In the genomic region with DNA sequence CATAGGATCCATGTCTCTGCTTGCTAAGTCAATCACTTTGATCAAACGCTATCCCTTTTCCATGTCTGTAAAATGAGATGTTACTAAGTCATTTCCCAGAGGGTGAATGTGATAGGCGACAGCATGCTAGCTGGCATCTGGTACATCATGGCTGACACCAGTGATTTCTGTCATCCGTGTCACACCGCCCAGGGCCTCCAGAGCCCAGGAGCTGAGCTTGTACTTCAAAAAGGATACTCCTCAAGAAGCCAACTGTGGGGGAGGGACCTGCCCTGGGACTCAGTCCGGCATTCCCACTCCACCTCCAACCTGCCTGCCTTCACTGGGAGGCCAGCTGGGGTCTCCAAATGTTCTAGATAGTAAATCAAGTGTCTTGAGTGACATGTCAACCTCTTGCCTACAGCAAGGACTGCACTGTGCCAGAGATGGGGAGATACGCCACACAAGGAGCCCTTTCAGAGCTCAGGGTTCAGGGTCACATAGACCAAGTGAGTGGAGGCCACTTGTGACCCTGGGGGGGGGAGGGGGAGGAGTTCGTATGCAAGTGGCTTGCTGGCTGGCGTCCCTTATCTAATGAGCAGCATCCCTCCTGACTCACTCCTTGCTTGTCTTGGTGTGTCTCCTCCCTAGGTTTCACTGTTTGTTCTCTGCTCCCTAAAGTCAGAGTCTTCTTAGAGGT, we compare ENCODE assay signal across 7 mouse cellular contexts. TPM values are rescaled to one million over a fixed set of nuclear protein-coding genes. Genes with fewer than 3 reads are reported as not detected.
DNase-seq lines count a peak whose midpoint lies in the region; ATAC-seq lines count a peak whose summit lies in the region.

No protein-coding gene starts in this region.

- ATAC-seq in forebrain, embryonic 11.5 days (replicated peaks; ENCODE audit: low FRiP score): no peak
- ATAC-seq in liver, embryonic 13.5 days (ENCODE audit: low read depth): peak; percentile 73
- peak; percentile 47; the same call in 1 of the 2 replicates for ATAC-seq in stomach, embryonic 15.5 days (ENCODE audit: insufficient read depth, low FRiP score, low read depth)

- peak; percentile 32 for DNase-seq in lung, postnatal 10 days
- no peak for DNase-seq in lung, postnatal 14 days
- DNase-seq in forebrain, embryonic 11.5 days (ENCODE audit: low spot score): no peak
- peak; percentile 59 for DNase-seq in liver, embryonic 13.5 days
- no peak for DNase-seq in right cerebral cortex, adult 2 months (ENCODE audit: low spot score in 2 of 2)
- DNase-seq in kidney, postnatal 36 days: no peak

- H3K27me3 ChIP-seq in forebrain, embryonic 11.5 days (ENCODE audit: control insufficient read depth, insufficient read depth, low read length): no peaks in the 10 kb centered on the region
- no peaks in the 10 kb centered on the region for H3K27me3 ChIP-seq in liver, embryonic 13.5 days
- H3K27me3 ChIP-seq in stomach, embryonic 15.5 days (replicated peaks): no peaks in the 10 kb centered on the region

- no peaks in the 10 kb centered on the region for H3K9me3 ChIP-seq in forebrain, embryonic 11.5 days (ENCODE audit: control insufficient read depth, low read length)
- H3K9me3 ChIP-seq in liver, embryonic 13.5 days (replicated peaks): no peaks in the 10 kb centered on the region
- 0 out of 2 replicates have a peak, but pooled peaks cover 5% of the 10 kb centered on the region for H3K9me3 ChIP-seq in stomach, embryonic 15.5 days

- no peaks in the 10 kb centered on the region for H3K36me3 ChIP-seq in forebrain, embryonic 11.5 days (ENCODE audit: control insufficient read depth, insufficient read depth, low read length)
- H3K36me3 ChIP-seq in liver, embryonic 13.5 days: peaks cover 40% of the 10 kb centered on the region
- no peaks in the 10 kb centered on the region for H3K36me3 ChIP-seq in stomach, embryonic 15.5 days

- H3K4me3 ChIP-seq in forebrain, embryonic 11.5 days (ENCODE audit: low read depth, low read length): peak overlapping the region; percentile 59
- peak overlapping the region; percentile 87 for H3K4me3 ChIP-seq in liver, embryonic 13.5 days (replicated peaks)
- H3K4me3 ChIP-seq in stomach, embryonic 15.5 days (replicated peaks): peak overlapping the region; percentile 76

- H3K4me2 ChIP-seq in forebrain, embryonic 11.5 days (ENCODE audit: low read depth, low read length, severe bottlenecking): no peak overlapping the region
- peak overlapping the region; percentile 94 for H3K4me2 ChIP-seq in liver, embryonic 13.5 days
- peak overlapping the region; percentile 97 for H3K4me2 ChIP-seq in stomach, embryonic 15.5 days

- WGBS in forebrain, embryonic 11.5 days: 76% methylated on average over 8 of the region's 8 CpGs
- WGBS in liver, embryonic 13.5 days (ENCODE audit: insufficient replicate concordance): 39% methylated on average over 8 of the region's 8 CpGs
- WGBS in stomach, embryonic 15.5 days: 72% methylated on average over 8 of the region's 8 CpGs

- H3K9ac ChIP-seq in forebrain, embryonic 11.5 days (ENCODE audit: low read length): no peak overlapping the region
- H3K9ac ChIP-seq in liver, embryonic 13.5 days: peak overlapping the region; percentile 97
- no peak overlapping the region for H3K9ac ChIP-seq in stomach, embryonic 15.5 days

- H3K27ac ChIP-seq in forebrain, embryonic 11.5 days (ENCODE audit: low read depth, low read length): no peak overlapping the region
- peak overlapping the region; percentile 100 for H3K27ac ChIP-seq in liver, embryonic 13.5 days
- H3K27ac ChIP-seq in stomach, embryonic 15.5 days: no peak overlapping the region

- H3K4me1 ChIP-seq in forebrain, embryonic 11.5 days (replicated peaks; ENCODE audit: control insufficient read depth, insufficient read depth, low read length): peaks cover 5% of the 10 kb centered on the region; the same call in 1 of the 2 replicates
- peaks cover 69% of the 10 kb centered on the region for H3K4me1 ChIP-seq in liver, embryonic 13.5 days (replicated peaks)
- peaks cover 23% of the 10 kb centered on the region for H3K4me1 ChIP-seq in stomach, embryonic 15.5 days

RNA-seq across cellular contexts. Expression of a gene that starts 1.7 kb away (rescaled TPM):
- 20.1 and 20.9 TPM in 2 replicates for polyA plus RNA-seq in forebrain, embryonic 11.5 days (2014; fragmentation: Nextera tagmentation; extraction: Ambion mirVana)
- polyA plus RNA-seq in liver, embryonic 13.5 days (2015; fragmentation: Nextera tagmentation; extraction: Ambion mirVana): 131 and 149 TPM in 2 replicates
- polyA plus RNA-seq in stomach, embryonic 15.5 days (2015; fragmentation: Nextera tagmentation; extraction: Ambion mirVana): 18.3 and 23.0 TPM in 2 replicates

RNA-seq across cellular contexts. Expression of a gene that starts 23.3 kb away (rescaled TPM):
- polyA plus RNA-seq in forebrain, embryonic 11.5 days (2014; fragmentation: Nextera tagmentation; extraction: Ambion mirVana): 192 and 193 TPM in 2 replicates
- polyA plus RNA-seq in liver, embryonic 13.5 days (2015; fragmentation: Nextera tagmentation; extraction: Ambion mirVana): 142 and 172 TPM in 2 replicates
- polyA plus RNA-seq in stomach, embryonic 15.5 days (2015; fragmentation: Nextera tagmentation; extraction: Ambion mirVana): 91.0 and 95.0 TPM in 2 replicates

RNA-seq across cellular contexts. Expression of a gene that starts 23.4 kb away (rescaled TPM):
- polyA plus RNA-seq in forebrain, embryonic 11.5 days (2014; fragmentation: Nextera tagmentation; extraction: Ambion mirVana): 52.5 and 53.3 TPM in 2 replicates
- polyA plus RNA-seq in liver, embryonic 13.5 days (2015; fragmentation: Nextera tagmentation; extraction: Ambion mirVana): 25.0 and 31.4 TPM in 2 replicates
- polyA plus RNA-seq in stomach, embryonic 15.5 days (2015; fragmentation: Nextera tagmentation; extraction: Ambion mirVana): 34.9 and 38.8 TPM in 2 replicates

RNA-seq across cellular contexts. Expression of a gene that starts 46.5 kb away (rescaled TPM):
- 0.47 TPM in 1 of 2 replicates, not detected in the other for polyA plus RNA-seq in forebrain, embryonic 11.5 days (2014; fragmentation: Nextera tagmentation; extraction: Ambion mirVana)
- polyA plus RNA-seq in liver, embryonic 13.5 days (2015; fragmentation: Nextera tagmentation; extraction: Ambion mirVana): 0.61 and 0.78 TPM in 2 replicates
- 0.12 and 0.22 TPM in 2 replicates for polyA plus RNA-seq in stomach, embryonic 15.5 days (2015; fragmentation: Nextera tagmentation; extraction: Ambion mirVana)

Comparison
In these comparisons a context has a peak if more than half of its experiments do, and no peak if none do; other contexts are left out.
1. DNase-seq: peak in lung, postnatal 10 days (single experiment) and liver, embryonic 13.5 days (single experiment); none in lung, postnatal 14 days (single experiment), forebrain, embryonic 11.5 days (single experiment), right cerebral cortex, adult 2 months (0 of 2) and kidney, postnatal 36 days (0 of 2).
2. Peak in every context shown above with its lines, with median percentiles within 50 percentile points of each other: H3K4me3 ChIP-seq.